Mouse (Mus musculus): ENCODE measurements around the gene Suclg2. TPM values are rescaled to one million over a fixed set of nuclear protein-coding genes. Genes with fewer than 3 reads are reported as not detected.

The Suclg2 gene
- polyA plus RNA-seq, 1 experiment = 11.5 TPM

- no peak for DNase-seq (ENCODE audit: low read depth)
- no peak for TF ChIP-seq CTCF (IDR thresholded peaks at IDR 0.05; ENCODE audit: borderline replicate concordance, extremely low read depth, insufficient read depth, insufficient read length)
- no peak for TF ChIP-seq POLR2A (IDR thresholded peaks at IDR 0.05; ENCODE audit: borderline replicate concordance, extremely low read depth, insufficient read depth, insufficient read length, poor library complexity, severe bottlenecking)
These were observed 126.2 kb downstream of the Suclg2 start for GRCm38 (mm10) chr6:95592396-95592795.

GRCm38 (mm10) chr6:95590463-95590862, 128.1 kb downstream of the Suclg2 start:
- TF ChIP-seq POLR2A (IDR thresholded peaks at IDR 0.05; ENCODE audit: borderline replicate concordance, extremely low read depth, insufficient read depth, insufficient read length, poor library complexity, severe bottlenecking) (no peak), CTCF (IDR thresholded peaks at IDR 0.05; ENCODE audit: borderline replicate concordance, extremely low read depth, insufficient read depth, insufficient read length) (no peak)
- DNase-seq (ENCODE audit: low read depth) = peak; percentile 58

GRCm38 (mm10) chr6:95587108-95587796, 131.3 kb downstream of the Suclg2 start:
- TF ChIP-seq POLR2A (IDR thresholded peaks at IDR 0.05; ENCODE audit: borderline replicate concordance, extremely low read depth, insufficient read depth, insufficient read length, poor library complexity, severe bottlenecking) = no peak
- no peak for TF ChIP-seq CTCF (IDR thresholded peaks at IDR 0.05; ENCODE audit: borderline replicate concordance, extremely low read depth, insufficient read depth, insufficient read length)
- DNase-seq (ENCODE audit: low read depth) = peak; percentile 93

- DNase-seq (ENCODE audit: low read depth) = no peak
These were observed 136.7 kb downstream of the Suclg2 start for GRCm38 (mm10) chr6:95581893-95582292.

GRCm38 (mm10) chr6:95579792-95580191, 138.8 kb downstream of the Suclg2 start:
- TF ChIP-seq POLR2A (IDR thresholded peaks at IDR 0.05; ENCODE audit: borderline replicate concordance, extremely low read depth, insufficient read depth, insufficient read length, poor library complexity, severe bottlenecking) (no peak), CTCF (IDR thresholded peaks at IDR 0.05; ENCODE audit: borderline replicate concordance, extremely low read depth, insufficient read depth, insufficient read length) (no peak)
- DNase-seq (ENCODE audit: low read depth) = peak; percentile 52

More at GRCm38 (mm10) chr6:95581893-95582292, 136.7 kb downstream of the Suclg2 start:
- TF ChIP-seq POLR2A (IDR thresholded peaks at IDR 0.05; ENCODE audit: borderline replicate concordance, extremely low read depth, insufficient read depth, insufficient read length, poor library complexity, severe bottlenecking) (no peak), CTCF (IDR thresholded peaks at IDR 0.05; ENCODE audit: borderline replicate concordance, extremely low read depth, insufficient read depth, insufficient read length) (no peak)

- TF ChIP-seq CTCF (IDR thresholded peaks at IDR 0.05; ENCODE audit: borderline replicate concordance, extremely low read depth, insufficient read depth, insufficient read length) (no peak), POLR2A (IDR thresholded peaks at IDR 0.05; ENCODE audit: borderline replicate concordance, extremely low read depth, insufficient read depth, insufficient read length, poor library complexity, severe bottlenecking) (no peak)
- DNase-seq (ENCODE audit: low read depth) = peak; percentile 65
These were observed 143.1 kb downstream of the Suclg2 start for GRCm38 (mm10) chr6:95575531-95575930.

GRCm38 (mm10) chr6:95574867-95575266, 143.7 kb downstream of the Suclg2 start:
- TF ChIP-seq CTCF (IDR thresholded peaks at IDR 0.05; ENCODE audit: borderline replicate concordance, extremely low read depth, insufficient read depth, insufficient read length) (no peak), POLR2A (IDR thresholded peaks at IDR 0.05; ENCODE audit: borderline replicate concordance, extremely low read depth, insufficient read depth, insufficient read length, poor library complexity, severe bottlenecking) (no peak)
- peak; percentile 80 for DNase-seq (ENCODE audit: low read depth)

- TF ChIP-seq POLR2A (IDR thresholded peaks at IDR 0.05; ENCODE audit: borderline replicate concordance, extremely low read depth, insufficient read depth, insufficient read length, poor library complexity, severe bottlenecking) (no peak), CTCF (IDR thresholded peaks at IDR 0.05; ENCODE audit: borderline replicate concordance, extremely low read depth, insufficient read depth, insufficient read length) (no peak)
These were observed 144.2 kb downstream of the Suclg2 start for GRCm38 (mm10) chr6:95574389-95574788.

GRCm38 (mm10) chr6:95573035-95573759, 145.4 kb downstream of the Suclg2 start:
- DNase-seq (ENCODE audit: low read depth) = no peak
- TF ChIP-seq CTCF (IDR thresholded peaks at IDR 0.05; ENCODE audit: borderline replicate concordance, extremely low read depth, insufficient read depth, insufficient read length) (no peak), POLR2A (IDR thresholded peaks at IDR 0.05; ENCODE audit: borderline replicate concordance, extremely low read depth, insufficient read depth, insufficient read length, poor library complexity, severe bottlenecking) (no peak)

More at GRCm38 (mm10) chr6:95574389-95574788, 144.2 kb downstream of the Suclg2 start:
- DNase-seq (ENCODE audit: low read depth) = peak; percentile 71

GRCm38 (mm10) chr6:95571620-95572019, 147.0 kb downstream of the Suclg2 start:
- TF ChIP-seq CTCF (IDR thresholded peaks at IDR 0.05; ENCODE audit: borderline replicate concordance, extremely low read depth, insufficient read depth, insufficient read length) = no peak
- no peak for TF ChIP-seq POLR2A (IDR thresholded peaks at IDR 0.05; ENCODE audit: borderline replicate concordance, extremely low read depth, insufficient read depth, insufficient read length, poor library complexity, severe bottlenecking)
- peak; percentile 57 for DNase-seq (ENCODE audit: low read depth)

- DNase-seq (ENCODE audit: low read depth) = peak; percentile 47
- no peak for TF ChIP-seq CTCF (IDR thresholded peaks at IDR 0.05; ENCODE audit: borderline replicate concordance, extremely low read depth, insufficient read depth, insufficient read length)
- TF ChIP-seq POLR2A (IDR thresholded peaks at IDR 0.05; ENCODE audit: borderline replicate concordance, extremely low read depth, insufficient read depth, insufficient read length, poor library complexity, severe bottlenecking) = no peak
These were observed 155.1 kb downstream of the Suclg2 start for GRCm38 (mm10) chr6:95563355-95564009.
